17 mouse cellular contexts compared by ENCODE assay signal in the genomic region with DNA sequence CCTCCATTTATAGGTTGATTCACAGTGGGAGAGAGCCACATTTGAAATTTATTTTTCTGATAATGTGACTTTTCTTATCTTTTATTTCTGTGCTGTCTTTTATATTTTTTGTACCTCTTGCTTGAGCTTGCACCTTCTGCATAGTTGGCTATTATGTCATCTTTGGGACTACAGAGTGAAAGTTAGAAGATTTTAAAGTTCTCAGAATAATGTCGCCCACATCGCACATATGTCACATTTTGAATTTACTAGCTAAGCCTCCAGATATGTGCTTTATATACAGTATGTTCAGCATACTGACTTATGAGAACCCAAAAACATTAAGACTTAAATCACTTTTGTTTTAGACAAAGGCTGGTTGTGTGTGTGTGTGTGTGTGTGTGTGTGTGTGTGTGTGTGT. TPM values are rescaled to one million over a fixed set of nuclear protein-coding genes. Genes with fewer than 3 reads are reported as not detected.
DNase-seq lines count a peak whose midpoint lies in the region; TF ChIP-seq lines count a peak whose summit lies in the region.
"Had no signal": no experiment of that assay in that cellular context is flagged by ENCODE, and none has a peak within 500 bp of the region (broad histone marks: within the 10 kb centered on the region; RNA-seq: fewer than 3 reads in every experiment).

No protein-coding gene starts in this region.

- H3K27ac ChIP-seq in layer of hippocampus, adult 2 months = peak overlapping the region; percentile 68
- H3K27ac ChIP-seq: embryonic facial prominence, embryonic 10.5 days; forebrain, embryonic 13.5 days; gastrocnemius, adult 2 months; heart, embryonic 13.5 days; hindbrain, embryonic 12.5 days had no signal

- no peak for TF ChIP-seq CTCF in layer of hippocampus, adult 2 months (conservative IDR thresholded peaks at IDR 0.05)

- intact Hi-C loops in left cerebral cortex, postnatal 14 days (cut with DNase I) = loop anchor here (10.0 kb wide), 1 partner anchor 85 kb away; no protein-coding TSS in a partner anchor
- intact Hi-C loops in left cerebral cortex, postnatal 10 days (cut with DNase I) = no loop called here

- no peak overlapping the region for H3K4me3 ChIP-seq in layer of hippocampus, adult 2 months
- H3K4me3 ChIP-seq: embryonic facial prominence, embryonic 10.5 days; forebrain, embryonic 13.5 days; gastrocnemius, adult 2 months; heart, embryonic 13.5 days; hindbrain, embryonic 12.5 days had no signal

- no peak for DNase-seq in layer of hippocampus, adult 2 months (ENCODE audit: low spot score in 2 of 2)
- no peak for DNase-seq in layer of hippocampus, postnatal 10 days (ENCODE audit: low spot score in 2 of 2)
- DNase-seq in left cerebral cortex, postnatal 14 days (ENCODE audit: low spot score in 2 of 2) = peak; percentile 34 to 70
- no peak for DNase-seq in left cerebral cortex, postnatal 10 days (ENCODE audit: extremely low spot score in 1 of 2, low spot score in 2 of 2)
- DNase-seq in brain, adult 2 months (ENCODE audit: low read depth, low spot score) = peak; percentile 78
- peak; percentile 89 for DNase-seq in telencephalon, adult 2 months (ENCODE audit: low read depth, low spot score)
- DNase-seq: adrenal gland, postnatal 14 days; cerebellum, adult 18-20 months; cerebellum, adult 9-11 months; cerebellum, postnatal 36 days; gastrocnemius, adult 2 months; gastrocnemius, postnatal 25 days; heart, postnatal 36 days had no signal

RNA-seq across cellular contexts. Expression of gene Celf1, which starts 19.8 kb away (rescaled TPM):
- 100 to 1,000 TPM; 145 to 147 TPM for total RNA-seq in layer of hippocampus, adult 2 months (2021)
- total RNA-seq in layer of hippocampus, postnatal 10 days (2021) = 100 to 1,000 TPM; 109 to 116 TPM
- 100 to 1,000 TPM; 134 to 147 TPM for total RNA-seq in left cerebral cortex, postnatal 14 days (2021)
- total RNA-seq in left cerebral cortex, postnatal 10 days (2021) = 100 to 1,000 TPM; 125 to 129 TPM

RNA-seq across cellular contexts. Expression of gene Ndufs3, which starts 55.4 kb away (rescaled TPM):
- total RNA-seq in layer of hippocampus, adult 2 months (2021) = 100 to 1,000 TPM; 224 to 255 TPM
- 100 to 1,000 TPM; 224 to 227 TPM for total RNA-seq in layer of hippocampus, postnatal 10 days (2021)
- 100 to 1,000 TPM; 224 to 244 TPM for total RNA-seq in left cerebral cortex, postnatal 14 days (2021)
- total RNA-seq in left cerebral cortex, postnatal 10 days (2021) = 100 to 1,000 TPM; 216 to 217 TPM

RNA-seq across cellular contexts. Expression of gene Kbtbd4, which starts 55.5 kb away (rescaled TPM):
- total RNA-seq in layer of hippocampus, adult 2 months (2021) = 10 to 100 TPM; 38.1 to 39.5 TPM
- total RNA-seq in layer of hippocampus, postnatal 10 days (2021) = 10 to 100 TPM; 30.9 to 34.9 TPM
- total RNA-seq in left cerebral cortex, postnatal 14 days (2021) = 10 to 100 TPM; 33.1 to 35.0 TPM
- 10 to 100 TPM; 40.9 to 43.6 TPM for total RNA-seq in left cerebral cortex, postnatal 10 days (2021)

Comparison
In these comparisons a context has a peak if more than half of its experiments do, and no peak if none do; other contexts are left out.
1. DNase-seq: peak in left cerebral cortex, postnatal 14 days (2 of 2), brain, adult 2 months (single experiment) and telencephalon, adult 2 months (single experiment); none in layer of hippocampus, adult 2 months (0 of 2), layer of hippocampus, postnatal 10 days (0 of 2) and left cerebral cortex, postnatal 10 days (0 of 2).